Mouse (Mus musculus) ES-Bruce4 (cell line): ENCODE results near the gene Bcl11a.

ENCODE experiments used
- CTCF ChIP-seq: IDR thresholded peaks from one replicate; pipeline ENCODE4 v1.8.1; 2011; ENCODE audit warnings: low read depth, low read length
- EP300 ChIP-seq: IDR thresholded peaks from 2 replicates; pipeline ENCODE4 v1.6.1; 2011; ENCODE audit warnings: low read depth, low read length; ENCODE audit not compliant: insufficient read depth
- POLR2A ChIP-seq: IDR thresholded peaks from one replicate; pipeline ENCODE4 v1.8.1; 2011; ENCODE audit warnings: low read length; ENCODE audit not compliant: insufficient read depth

DNA sequence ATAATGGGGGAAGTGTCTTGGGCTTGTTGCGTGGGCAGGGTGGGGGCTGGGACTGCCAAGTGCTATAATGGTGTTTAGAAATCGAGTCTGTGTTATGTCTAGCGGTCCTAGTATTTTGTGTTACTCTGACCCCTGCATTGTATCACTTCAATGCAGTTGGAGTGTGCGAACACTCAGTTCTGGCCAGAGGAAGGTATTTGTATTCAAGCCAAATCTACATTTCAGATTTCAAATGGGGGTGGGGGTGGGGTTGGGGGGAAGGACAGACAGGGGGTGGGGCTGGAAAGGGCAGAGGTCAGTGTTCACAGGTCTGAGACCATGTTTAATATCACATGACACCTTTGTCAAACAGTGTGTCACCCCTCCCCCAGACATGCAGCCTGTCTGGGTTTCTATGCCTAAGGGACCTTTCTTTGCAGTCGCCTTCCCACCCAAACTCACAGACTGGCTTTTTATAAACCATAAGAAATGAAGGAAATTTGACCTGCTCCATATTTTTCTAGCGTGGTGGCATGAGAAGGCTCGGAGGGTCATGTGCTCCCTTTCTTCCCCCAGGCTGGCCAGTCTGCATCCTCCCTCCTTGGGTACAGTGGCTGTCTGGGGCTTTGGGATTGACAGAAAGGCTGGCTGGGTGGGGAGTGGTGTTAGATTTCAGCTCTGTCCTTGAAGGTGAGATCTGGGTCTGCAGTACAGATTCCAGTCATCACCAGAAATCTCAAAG is 124.9 kb downstream of the Bcl11a start:
- TF ChIP-seq POLR2A (no peak), CTCF (no peak), EP300 (no peak; the same call in 1 of the 2 replicates)
